Mouse (Mus musculus) hindbrain, embryonic 14.5 days (tissue): Measurements from ENCODE around the gene Mettl24. TPM values are rescaled to one million over a fixed set of nuclear protein-coding genes. Genes with fewer than 3 reads are reported as not detected.

ENCODE experiments used
- ATAC-seq: fragments of 200-750 bp; cut with Nextera tagmentation; 2 replicates; pipeline ENCODE4 v1.8.0; 2017; ENCODE audit warnings: moderate number of reproducible peaks, mild to moderate bottlenecking, moderate TSS enrichment, moderate library complexity; ENCODE audit not compliant: low FRiP score
- DNase-seq: peaks from one replicate; pipeline ENCODE4 v3.0.0-alpha.2; 2015; ENCODE audit warnings: low spot score
- H3K27ac ChIP-seq: fragments of 300-500 bp; sonication (generic); 2 replicates; pipeline ENCODE4 v1.5.1; 2014; ENCODE audit warnings: mild to moderate bottlenecking, moderate library complexity
- H3K27me3 ChIP-seq: fragments of 300-500 bp; sonication (generic); 2 replicates; pipeline ENCODE4 v1.6.1; 2014; ENCODE audit warnings: mild to moderate bottlenecking, low read length, mixed read lengths; ENCODE audit not compliant: control insufficient read depth, insufficient read depth
- H3K36me3 ChIP-seq: fragments of 300-500 bp; sonication (generic); replicated peaks from 2 replicates; pipeline ENCODE4 v1.6.1; 2014; ENCODE audit not compliant: control insufficient read depth, insufficient read depth
- H3K4me1 ChIP-seq: fragments of 300-500 bp; sonication (generic); replicated peaks from 2 replicates; pipeline ENCODE4 v1.6.1; 2014; ENCODE audit warnings: antibody characterized with exemption, low read length, mixed read lengths; ENCODE audit not compliant: control insufficient read depth, insufficient read depth
- H3K4me2 ChIP-seq: fragments of 300-500 bp; sonication (generic); replicated peaks from 2 replicates; pipeline ENCODE4 v1.6.1; 2014; ENCODE audit warnings: mild to moderate bottlenecking, moderate library complexity
- H3K4me3 ChIP-seq: fragments of 300-500 bp; sonication (generic); replicated peaks from 2 replicates; pipeline ENCODE4 v1.5.1; 2014; ENCODE audit warnings: mild to moderate bottlenecking, low read length
- H3K9ac ChIP-seq: fragments of 300-500 bp; sonication (generic); 2 replicates; pipeline ENCODE4 v1.6.1; 2014
- H3K9me3 ChIP-seq: fragments of 300-500 bp; sonication (generic); 2 replicates; pipeline ENCODE4 v1.6.1; 2016; ENCODE audit warnings: low read length; ENCODE audit not compliant: control insufficient read depth
- WGBS: fragments of 180-500 bp; shearing (Covaris S2); extraction: QIAGEN DNeasy Blood & Tissue Kit; methylation state at CpG from one replicate; pipeline ENCODE4 v1.1.7; 2014; 5-methylcytosine and 5-hydroxymethylcytosine counted together
- polyA plus RNA-seq: library from polyadenylated mRNA; unstranded; fragments of >200 nt; fragmentation: Nextera tagmentation; extraction: Ambion mirVana; gene quantifications from 2 replicates; pipeline ENCODE4 v1.2.1, GENCODE M21; 2014

Gene Mettl24
- polyA plus RNA-seq, 1 experiment from 2014 or later: 0.33 TPM

- no peaks in the 10 kb centered on the region for H3K4me1 ChIP-seq
- DNase-seq: no peak
Observed at GRCm38 (mm10) chr10:40648776-40649175, 34.3 kb upstream of the Mettl24 start.

GRCm38 (mm10) chr10:40649634-40650033, 33.4 kb upstream of the Mettl24 start:
- Histone ChIP-seq H3K4me1 (no peaks in the 10 kb centered on the region), H3K9ac (no peak overlapping the region), H3K36me3 (no peaks in the 10 kb centered on the region), H3K27me3 (no peaks in the 10 kb centered on the region), H3K27ac (no peak overlapping the region), H3K9me3 (no peaks in the 10 kb centered on the region), H3K4me2 (no peak overlapping the region), H3K4me3 (no peak overlapping the region)
- DNase-seq: peak; percentile 81
- ATAC-seq: no peak
- 36% methylated on average over 4 of the region's 4 CpGs for WGBS

More at GRCm38 (mm10) chr10:40648776-40649175, 34.3 kb upstream of the Mettl24 start:
- H3K27ac ChIP-seq: no peak overlapping the region
- H3K36me3 ChIP-seq: no peaks in the 10 kb centered on the region
- H3K9me3 ChIP-seq: no peaks in the 10 kb centered on the region
- H3K4me2 ChIP-seq: no peak overlapping the region
- H3K9ac ChIP-seq: no peak overlapping the region
- no peaks in the 10 kb centered on the region for H3K27me3 ChIP-seq
- H3K4me3 ChIP-seq: no peak overlapping the region
- ATAC-seq: no peak
- WGBS: 86% methylated on average over 12 of the region's 12 CpGs

GRCm38 (mm10) chr10:40651676-40652075, 31.4 kb upstream of the Mettl24 start:
- H3K9me3 ChIP-seq: no peaks in the 10 kb centered on the region
- DNase-seq (no peak), ATAC-seq (no peak)
- no peaks in the 10 kb centered on the region for H3K36me3 ChIP-seq
- H3K4me2 ChIP-seq: no peak overlapping the region
- H3K27me3 ChIP-seq: no peaks in the 10 kb centered on the region
- no peaks in the 10 kb centered on the region for H3K4me1 ChIP-seq
- 76% methylated on average over 2 of the region's 2 CpGs for WGBS
- no peak overlapping the region for H3K4me3 ChIP-seq
- H3K27ac ChIP-seq: no peak overlapping the region
- H3K9ac ChIP-seq: no peak overlapping the region

GRCm38 (mm10) chr10:40665270-40665669, 17.8 kb upstream of the Mettl24 start:
- DNase-seq (no peak), ATAC-seq (no peak)
- Histone ChIP-seq H3K4me2 (no peak overlapping the region), H3K9me3 (no peaks in the 10 kb centered on the region), H3K4me1 (no peaks in the 10 kb centered on the region), H3K27me3 (no peaks in the 10 kb centered on the region), H3K36me3 (no peaks in the 10 kb centered on the region), H3K4me3 (no peak overlapping the region), H3K9ac (no peak overlapping the region), H3K27ac (no peak overlapping the region)
- 89% methylated on average over 3 of the region's 3 CpGs for WGBS

- no peaks in the 10 kb centered on the region for H3K36me3 ChIP-seq
- H3K27ac ChIP-seq: no peak overlapping the region
- H3K9ac ChIP-seq: no peak overlapping the region
- H3K4me1 ChIP-seq: no peaks in the 10 kb centered on the region
- no peaks in the 10 kb centered on the region for H3K27me3 ChIP-seq
- no peak overlapping the region for H3K4me3 ChIP-seq
- H3K4me2 ChIP-seq: no peak overlapping the region
- DNase-seq (no peak), ATAC-seq (no peak)
- no peaks in the 10 kb centered on the region for H3K9me3 ChIP-seq
- 87% methylated on average over 1 of the region's 1 CpGs for WGBS
Observed at GRCm38 (mm10) chr10:40666943-40667342, 16.1 kb upstream of the Mettl24 start.

GRCm38 (mm10) chr10:40668640-40669039, 14.4 kb upstream of the Mettl24 start:
- ATAC-seq (no peak), DNase-seq (no peak)
- Histone ChIP-seq H3K9me3 (no peaks in the 10 kb centered on the region), H3K27me3 (no peaks in the 10 kb centered on the region), H3K4me3 (no peak overlapping the region), H3K36me3 (no peaks in the 10 kb centered on the region), H3K27ac (no peak overlapping the region), H3K4me1 (peaks cover 10% of the 10 kb centered on the region), H3K4me2 (no peak overlapping the region), H3K9ac (no peak overlapping the region)

- ATAC-seq (peak; percentile 56; the same call in 1 of the 2 replicates), DNase-seq (no peak)
- H3K9ac ChIP-seq: no peak overlapping the region
- no peaks in the 10 kb centered on the region for H3K9me3 ChIP-seq
- no peak overlapping the region for H3K4me3 ChIP-seq
- H3K27ac ChIP-seq: no peak overlapping the region
- no peaks in the 10 kb centered on the region for H3K36me3 ChIP-seq
- H3K27me3 ChIP-seq: no peaks in the 10 kb centered on the region
- no peak overlapping the region for H3K4me2 ChIP-seq
- WGBS: 30% methylated on average over 8 of the region's 8 CpGs
- H3K4me1 ChIP-seq: peaks cover 20% of the 10 kb centered on the region
Observed at GRCm38 (mm10) chr10:40672587-40673296, 10.3 kb upstream of the Mettl24 start.

- no peak overlapping the region for H3K4me3 ChIP-seq
- ATAC-seq (0 out of 2 replicates have a peak, but pooled peaks have one; percentile 11), DNase-seq (no peak)
- no peaks in the 10 kb centered on the region for H3K9me3 ChIP-seq
- peaks cover 20% of the 10 kb centered on the region for H3K4me1 ChIP-seq
- 46% methylated on average over 7 of the region's 7 CpGs for WGBS
- H3K27ac ChIP-seq: no peak overlapping the region
- H3K4me2 ChIP-seq: no peak overlapping the region
- H3K27me3 ChIP-seq: no peaks in the 10 kb centered on the region
- H3K9ac ChIP-seq: no peak overlapping the region
- H3K36me3 ChIP-seq: no peaks in the 10 kb centered on the region
Observed at GRCm38 (mm10) chr10:40673297-40673665, 9.8 kb upstream of the Mettl24 start.

- peak overlapping the region; percentile 53 for H3K4me2 ChIP-seq
- no peak for ATAC-seq
- 13% methylated on average over 13 of the region's 13 CpGs for WGBS
- peaks cover 20% of the 10 kb centered on the region for H3K4me1 ChIP-seq
- H3K9me3 ChIP-seq: no peaks in the 10 kb centered on the region
- H3K4me3 ChIP-seq: peak overlapping the region; percentile 13; the same call in 1 of the 2 replicates
- H3K27me3 ChIP-seq: no peaks in the 10 kb centered on the region
- DNase-seq: no peak
- peak overlapping the region; percentile 51; the same call in 1 of the 2 replicates for H3K27ac ChIP-seq
- peak overlapping the region; percentile 40; the same call in 1 of the 2 replicates for H3K9ac ChIP-seq
- no peaks in the 10 kb centered on the region for H3K36me3 ChIP-seq
Observed at GRCm38 (mm10) chr10:40674151-40674550, 8.9 kb upstream of the Mettl24 start.
